Mouse (Mus musculus): ENCODE measurements around the gene Hmga1b. TPM values are rescaled to one million over a fixed set of nuclear protein-coding genes. Genes with fewer than 3 reads are reported as not detected.
A peak's percentile ranks its signal among the peaks of the same experiment; 100 is the strongest.

Gene Hmga1b
- polyA plus RNA-seq, 1 experiment from 2014 or later: 3.7 TPM

DNA sequence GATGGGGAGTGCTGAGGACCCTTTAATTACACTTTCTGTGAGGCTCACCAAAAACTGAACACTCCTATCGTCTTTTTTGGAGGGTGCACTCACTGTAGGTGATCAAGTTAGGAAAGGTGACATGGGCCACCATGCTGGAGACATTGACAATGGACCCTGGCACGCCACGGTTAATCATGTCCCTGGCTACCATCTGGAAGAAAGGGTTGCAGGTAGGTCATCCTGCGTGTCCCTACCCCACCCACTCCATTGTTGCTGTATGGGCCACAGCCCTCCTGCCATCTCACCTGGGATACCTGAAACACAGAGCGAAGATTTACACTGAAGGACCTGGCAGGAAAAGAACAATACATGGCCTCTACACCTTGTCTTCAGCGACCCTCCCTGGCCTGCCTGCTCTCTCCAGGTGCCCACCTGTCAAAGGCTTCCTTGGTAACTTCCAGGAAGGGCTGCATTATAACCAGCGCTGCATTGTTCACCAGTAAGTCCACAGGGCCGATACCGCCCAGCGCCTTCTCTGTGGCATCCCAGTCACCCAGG is 32.2 kb upstream of the Hmga1b start:
- Histone ChIP-seq H3K27ac (ENCODE audit: low read length) (peak overlapping the region; percentile 82), H3K36me3 (ENCODE audit: insufficient read depth, low read length) (no peaks in the 10 kb centered on the region), H3K9ac (replicated peaks; ENCODE audit: low read depth) (peak overlapping the region; percentile 32; the same call in 1 of the 2 replicates), H3K4me1 (ENCODE audit: insufficient read depth, low read depth, low read length) (peaks cover 11% of the 10 kb centered on the region; the same call in 1 of the 2 replicates), H3K27me3 (replicated peaks; ENCODE audit: insufficient read depth, low read length) (no peaks in the 10 kb centered on the region), H3K4me3 (ENCODE audit: low read depth, low read length) (no peak overlapping the region), H3K9me3 (ENCODE audit: low read length) (no peaks in the 10 kb centered on the region), H3K4me2 (replicated peaks; ENCODE audit: low read depth, low read length) (peak overlapping the region; percentile 34; the same call in 1 of the 2 replicates)
- WGBS: 88% methylated on average over 10 of the region's 10 CpGs
- no peak for ATAC-seq
- DNase-seq (ENCODE audit: low spot score): no peak
- TF ChIP-seq CTCF (IDR thresholded peaks at IDR 0.05) (no peak), EP300 (IDR thresholded peaks at IDR 0.05) (no peak)

- WGBS: 86% methylated on average over 1 of the region's 1 CpGs
- peak overlapping the region; percentile 34 for H3K4me2 ChIP-seq (replicated peaks; ENCODE audit: low read depth, low read length)
Measured at GRCm38 (mm10) chr11:120731395-120731794, 31.2 kb upstream of the Hmga1b start.

DNA sequence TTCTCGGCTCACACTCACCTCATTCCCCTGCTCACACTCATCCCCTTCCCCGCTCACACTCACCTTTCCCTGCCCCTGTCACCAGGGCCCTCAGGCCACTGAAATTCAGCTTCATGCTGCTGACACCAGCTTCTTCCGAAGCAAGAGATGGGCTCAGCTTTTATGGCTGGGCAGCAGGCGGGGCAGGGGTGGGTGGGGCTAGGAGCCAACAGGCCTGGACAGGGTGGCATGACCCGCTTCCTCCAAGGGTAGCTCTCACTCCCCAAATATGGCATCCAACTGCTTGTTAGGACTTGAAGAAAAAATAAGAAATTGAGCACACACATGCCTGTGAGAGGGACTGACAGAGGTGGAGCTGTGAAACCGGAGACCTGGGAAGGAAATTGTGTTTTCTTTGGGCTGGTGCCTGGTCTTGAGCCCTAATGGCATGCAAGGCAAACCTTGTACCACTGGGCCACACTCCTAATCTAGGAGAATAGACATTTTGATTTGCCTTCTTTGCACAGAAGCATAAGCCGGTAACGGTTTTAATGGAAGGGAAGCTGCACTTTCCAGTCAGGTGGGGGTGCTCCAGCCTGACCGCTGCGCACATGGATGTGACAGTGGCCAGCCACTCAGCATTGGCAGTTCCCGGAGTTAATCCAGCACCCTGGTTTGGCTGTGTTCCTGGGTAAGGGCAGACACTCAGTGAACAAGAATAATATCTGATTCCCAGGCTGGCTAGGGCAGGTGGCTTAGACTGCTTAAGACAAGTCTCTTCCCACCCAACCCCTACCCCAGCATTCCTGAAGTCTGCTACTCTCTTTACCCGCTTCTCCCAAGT is 30.5 kb upstream of the Hmga1b start, which contains the start of gene Cbr2:
TSS of gene Cbr2 (minus strand) at position 257 of the 823 bp plus-strand sequence.
- peak within 1 kb of the TSS; percentile 34 for H3K4me2 ChIP-seq (replicated peaks; ENCODE audit: low read depth, low read length)
- TF ChIP-seq CTCF (IDR thresholded peaks at IDR 0.05) (no peak), EP300 (IDR thresholded peaks at IDR 0.05) (peak; percentile 29; the same call in 1 of the 2 replicates)
- H3K4me1 ChIP-seq (ENCODE audit: insufficient read depth, low read depth, low read length): peaks cover 7% of the 10 kb centered on the region; the same call in 1 of the 2 replicates
- peak within 1 kb of the TSS; percentile 32; the same call in 1 of the 2 replicates for H3K9ac ChIP-seq (replicated peaks; ENCODE audit: low read depth)
- peak; percentile 25 for ATAC-seq
- no peak within 1 kb of the TSS for H3K4me3 ChIP-seq (ENCODE audit: low read depth, low read length)
- H3K27ac ChIP-seq (ENCODE audit: low read length): peak within 1 kb of the TSS; percentile 82
- peak; percentile 73 for DNase-seq (ENCODE audit: low spot score)
- no peaks in the 10 kb centered on the region for H3K27me3 ChIP-seq (replicated peaks; ENCODE audit: insufficient read depth, low read length)
- WGBS: 56% methylated on average over 12 of the region's 12 CpGs
- no peaks in the 10 kb centered on the region for H3K9me3 ChIP-seq (ENCODE audit: low read length)
- H3K36me3 ChIP-seq (ENCODE audit: insufficient read depth, low read length): no peaks in the 10 kb centered on the region

More at GRCm38 (mm10) chr11:120731395-120731794, 31.2 kb upstream of the Hmga1b start:
- no peaks in the 10 kb centered on the region for H3K36me3 ChIP-seq (ENCODE audit: insufficient read depth, low read length)
- no peak for ATAC-seq
- no peak for DNase-seq (ENCODE audit: low spot score)
- H3K4me1 ChIP-seq (ENCODE audit: insufficient read depth, low read depth, low read length): peaks cover 9% of the 10 kb centered on the region; the same call in 1 of the 2 replicates
- no peak for TF ChIP-seq EP300 (IDR thresholded peaks at IDR 0.05)
- TF ChIP-seq CTCF (IDR thresholded peaks at IDR 0.05): no peak
- no peak overlapping the region for H3K4me3 ChIP-seq (ENCODE audit: low read depth, low read length)
- no peak overlapping the region; the same call in 1 of the 2 replicates for H3K9ac ChIP-seq (replicated peaks; ENCODE audit: low read depth)
- H3K27me3 ChIP-seq (replicated peaks; ENCODE audit: insufficient read depth, low read length): no peaks in the 10 kb centered on the region
- peak overlapping the region; percentile 82 for H3K27ac ChIP-seq (ENCODE audit: low read length)
- H3K9me3 ChIP-seq (ENCODE audit: low read length): no peaks in the 10 kb centered on the region

GRCm38 (mm10) chr11:120733521-120733920 is 29.1 kb upstream of the Hmga1b start:
- Histone ChIP-seq H3K4me2 (replicated peaks; ENCODE audit: low read depth, low read length) (no peak overlapping the region), H3K4me3 (ENCODE audit: low read depth, low read length) (no peak overlapping the region), H3K27ac (ENCODE audit: low read length) (peak overlapping the region; percentile 82), H3K27me3 (replicated peaks; ENCODE audit: insufficient read depth, low read length) (no peaks in the 10 kb centered on the region), H3K4me1 (ENCODE audit: insufficient read depth, low read depth, low read length) (peaks cover 7% of the 10 kb centered on the region; the same call in 1 of the 2 replicates), H3K9ac (replicated peaks; ENCODE audit: low read depth) (no peak overlapping the region), H3K36me3 (ENCODE audit: insufficient read depth, low read length) (no peaks in the 10 kb centered on the region), H3K9me3 (ENCODE audit: low read length) (no peaks in the 10 kb centered on the region)
- DNase-seq (ENCODE audit: low spot score) (peak; percentile 85), ATAC-seq (peak; percentile 33)
- TF ChIP-seq EP300 (IDR thresholded peaks at IDR 0.05): no peak
- TF ChIP-seq CTCF (IDR thresholded peaks at IDR 0.05): no peak
- 28% methylated on average over 6 of the region's 6 CpGs for WGBS

- no peak overlapping the region for H3K27ac ChIP-seq (ENCODE audit: low read length)
- TF ChIP-seq CTCF (IDR thresholded peaks at IDR 0.05): no peak
- TF ChIP-seq EP300 (IDR thresholded peaks at IDR 0.05): no peak
- H3K36me3 ChIP-seq (ENCODE audit: insufficient read depth, low read length): no peaks in the 10 kb centered on the region
- no peak overlapping the region for H3K9ac ChIP-seq (replicated peaks; ENCODE audit: low read depth)
- no peak overlapping the region for H3K4me3 ChIP-seq (ENCODE audit: low read depth, low read length)
- H3K4me2 ChIP-seq (replicated peaks; ENCODE audit: low read depth, low read length): no peak overlapping the region
- H3K9me3 ChIP-seq (ENCODE audit: low read length): no peaks in the 10 kb centered on the region
- ATAC-seq (no peak), DNase-seq (ENCODE audit: low spot score) (peak; percentile 5)
- peaks cover 7% of the 10 kb centered on the region; the same call in 1 of the 2 replicates for H3K4me1 ChIP-seq (ENCODE audit: insufficient read depth, low read depth, low read length)
- H3K27me3 ChIP-seq (replicated peaks; ENCODE audit: insufficient read depth, low read length): no peaks in the 10 kb centered on the region
- WGBS: 54% methylated on average over 6 of the region's 6 CpGs
Measured at GRCm38 (mm10) chr11:120736424-120736823, 26.2 kb upstream of the Hmga1b start.

GRCm38 (mm10) chr11:120740981-120741380 is 21.6 kb upstream of the Hmga1b start:
- Histone ChIP-seq H3K9me3 (ENCODE audit: low read length) (no peaks in the 10 kb centered on the region), H3K27ac (ENCODE audit: low read length) (no peak overlapping the region), H3K4me2 (replicated peaks; ENCODE audit: low read depth, low read length) (no peak overlapping the region), H3K4me1 (ENCODE audit: insufficient read depth, low read depth, low read length) (no peaks in the 10 kb centered on the region), H3K9ac (replicated peaks; ENCODE audit: low read depth) (no peak overlapping the region), H3K4me3 (ENCODE audit: low read depth, low read length) (no peak overlapping the region), H3K36me3 (ENCODE audit: insufficient read depth, low read length) (no peaks in the 10 kb centered on the region), H3K27me3 (replicated peaks; ENCODE audit: insufficient read depth, low read length) (no peaks in the 10 kb centered on the region)
- DNase-seq (ENCODE audit: low spot score) (no peak), ATAC-seq (no peak)
- TF ChIP-seq EP300 (IDR thresholded peaks at IDR 0.05): no peak
- no peak for TF ChIP-seq CTCF (IDR thresholded peaks at IDR 0.05)
- 75% methylated on average over 5 of the region's 5 CpGs for WGBS
